Mouse (Mus musculus): ENCODE data around the gene CK137956.

CK137956 gene

GRCm38 (mm10) chr4:127970901-127971868, at the start of gene CK137956:
Gene CK137956, minus strand, starts transcription at chr4:127970951.
- no peak for ATAC-seq (ENCODE audit: low TSS enrichment)

GRCm38 (mm10) chr4:128019465-128019864, 48.7 kb upstream of the CK137956 start:
- 0 out of 2 replicates have a peak, but pooled peaks have one; percentile 28 for ATAC-seq (ENCODE audit: low TSS enrichment)

- no peak for ATAC-seq (ENCODE audit: low TSS enrichment)
These were observed 34.2 kb upstream of the CK137956 start for GRCm38 (mm10) chr4:128004797-128005452.

GRCm38 (mm10) chr4:128002638-128003101, 31.9 kb upstream of the CK137956 start:
- ATAC-seq (ENCODE audit: low TSS enrichment): peak; percentile 81

- no peak for ATAC-seq (ENCODE audit: low TSS enrichment)
These were observed 28.5 kb upstream of the CK137956 start for GRCm38 (mm10) chr4:127999281-127999680.

- ATAC-seq (ENCODE audit: low TSS enrichment): peak; percentile 40; the same call in 1 of the 2 replicates
These were observed 18.7 kb upstream of the CK137956 start for GRCm38 (mm10) chr4:127989347-127989995.

- ATAC-seq (ENCODE audit: low TSS enrichment): no peak
These were observed 17.9 kb upstream of the CK137956 start for GRCm38 (mm10) chr4:127988526-127989180.

GRCm38 (mm10) chr4:127987784-127988455, 17.2 kb upstream of the CK137956 start, which contains the start of gene Csmd2:
Gene Csmd2, plus strand, starts transcription at chr4:127987857.
- ATAC-seq (ENCODE audit: low TSS enrichment): peak; percentile 66

- ATAC-seq (ENCODE audit: low TSS enrichment): no peak
These were observed 16.5 kb upstream of the CK137956 start for GRCm38 (mm10) chr4:127987270-127987669.

GRCm38 (mm10) chr4:127986491-127987075, 15.8 kb upstream of the CK137956 start:
- ATAC-seq (ENCODE audit: low TSS enrichment): peak; percentile 18; the same call in 1 of the 2 replicates

GRCm38 (mm10) chr4:127985874-127986273, 15.1 kb upstream of the CK137956 start:
- ATAC-seq (ENCODE audit: low TSS enrichment): no peak

GRCm38 (mm10) chr4:127984426-127984825, 13.7 kb upstream of the CK137956 start:
- no peak for ATAC-seq (ENCODE audit: low TSS enrichment)

- no peak for ATAC-seq (ENCODE audit: low TSS enrichment)
These were observed 10.4 kb upstream of the CK137956 start for GRCm38 (mm10) chr4:127981125-127981524.

GRCm38 (mm10) chr4:127972976-127973375, 2.2 kb upstream of the CK137956 start:
- no peak for ATAC-seq (ENCODE audit: low TSS enrichment)

GRCm38 (mm10) chr4:127970018-127970421, 731 bp downstream of the CK137956 start:
- ATAC-seq (ENCODE audit: low TSS enrichment): no peak

GRCm38 (mm10) chr4:127969101-127969500, 1.6 kb downstream of the CK137956 start:
- ATAC-seq (ENCODE audit: low TSS enrichment): no peak

- ATAC-seq (ENCODE audit: low TSS enrichment): no peak
These were observed 17.6 kb downstream of the CK137956 start for GRCm38 (mm10) chr4:127953006-127953710.

GRCm38 (mm10) chr4:127947696-127948095, 23.1 kb downstream of the CK137956 start:
- no peak for ATAC-seq (ENCODE audit: low TSS enrichment)

- ATAC-seq (ENCODE audit: low TSS enrichment): no peak
These were observed 33.3 kb downstream of the CK137956 start for GRCm38 (mm10) chr4:127937474-127937873.

- no peak for ATAC-seq (ENCODE audit: low TSS enrichment)
These were observed 35.4 kb downstream of the CK137956 start for GRCm38 (mm10) chr4:127935369-127935768.

Data from frontal cortex, adult (tissue).